Mouse (Mus musculus) heart, embryonic 10.5 days (tissue): Measurements from ENCODE around the gene Zcchc24. TPM values are rescaled to one million over a fixed set of nuclear protein-coding genes. Genes with fewer than 3 reads are reported as not detected.

Source experiments
- DNase-seq: peaks from one replicate; pipeline ENCODE4 v3.0.0-alpha.2; 2017; ENCODE audit warnings: low spot score
- H3K27ac ChIP-seq: fragments of 300-500 bp; sonication (generic); 2 replicates; pipeline ENCODE4 v1.5.1; 2016; ENCODE audit warnings: mild to moderate bottlenecking
- H3K27me3 ChIP-seq: fragments of 300-500 bp; sonication (generic); 2 replicates; pipeline ENCODE4 v1.6.1; 2016; ENCODE audit warnings: mild to moderate bottlenecking; ENCODE audit not compliant: poor library complexity, insufficient read depth, severe bottlenecking
- H3K36me3 ChIP-seq: fragments of 300-500 bp; sonication (generic); 2 replicates; pipeline ENCODE4 v1.6.1; 2016; ENCODE audit warnings: mild to moderate bottlenecking, moderate library complexity
- H3K4me1 ChIP-seq: fragments of 300-500 bp; sonication (generic); 2 replicates; pipeline ENCODE4 v1.6.1; 2016; ENCODE audit warnings: mild to moderate bottlenecking
- H3K4me3 ChIP-seq: fragments of 300-500 bp; sonication (generic); 2 replicates; pipeline ENCODE4 v1.5.1; 2016; ENCODE audit warnings: mild to moderate bottlenecking, moderate library complexity
- H3K9me3 ChIP-seq: fragments of 300-500 bp; sonication (generic); 2 replicates; pipeline ENCODE4 v1.6.1; 2016; ENCODE audit warnings: mild to moderate bottlenecking, moderate library complexity
- WGBS: fragments of 180-500 bp; shearing (Covaris S2); methylation state at CpG from one replicate; pipeline ENCODE4 v1.1.7; 2016; 5-methylcytosine and 5-hydroxymethylcytosine counted together
- polyA plus RNA-seq: library from polyadenylated mRNA; unstranded; fragments of >200 nt; fragmentation: Nextera tagmentation; extraction: Ambion mirVana; gene quantifications from 2 replicates; pipeline ENCODE4 v1.2.1, GENCODE M21; 2016

The Zcchc24 gene
- polyA plus RNA-seq, 1 experiment from 2014 or later = 15.2 TPM

GRCm38 (mm10) chr14:25701986-25702385 is 66.9 kb downstream of the Zcchc24 start:
- Histone ChIP-seq H3K27me3 (no peaks in the 10 kb centered on the region), H3K27ac (no peak overlapping the region), H3K36me3 (peaks cover 39% of the 10 kb centered on the region), H3K4me1 (peaks cover 7% of the 10 kb centered on the region; the same call in 1 of the 2 replicates), H3K9me3 (no peaks in the 10 kb centered on the region), H3K4me3 (no peak overlapping the region)
- DNase-seq = no peak

DNA sequence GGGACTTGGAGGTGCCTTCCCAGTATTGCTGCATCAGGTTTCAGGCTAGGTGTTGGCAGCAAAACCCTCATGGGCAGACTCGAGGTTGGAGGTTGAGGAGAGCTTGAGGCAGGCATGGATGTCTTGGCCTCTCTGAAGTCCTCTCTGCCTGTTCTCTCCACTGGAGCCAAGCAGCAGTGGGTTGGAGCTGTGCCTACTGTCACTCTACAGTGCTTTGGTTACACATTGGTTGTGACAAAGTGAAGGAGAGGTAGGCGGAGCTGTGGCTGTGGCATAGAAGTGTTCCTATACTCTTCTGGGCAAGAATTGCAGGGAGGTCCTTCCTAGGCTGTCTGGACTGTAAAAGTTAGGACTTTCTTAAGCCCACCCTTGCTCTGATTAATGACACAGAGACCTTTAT is 72.5 kb downstream of the Zcchc24 start:
- WGBS = 71% methylated on average over 2 of the region's 2 CpGs
- no peaks in the 10 kb centered on the region for H3K9me3 ChIP-seq
- no peak overlapping the region for H3K4me3 ChIP-seq
- no peak overlapping the region for H3K27ac ChIP-seq
- peaks cover 56% of the 10 kb centered on the region for H3K36me3 ChIP-seq
- no peaks in the 10 kb centered on the region for H3K27me3 ChIP-seq
- DNase-seq = no peak
- peaks cover 36% of the 10 kb centered on the region for H3K4me1 ChIP-seq

- peaks cover 36% of the 10 kb centered on the region for H3K4me1 ChIP-seq
- peaks cover 48% of the 10 kb centered on the region for H3K36me3 ChIP-seq
- 54% methylated on average over 6 of the region's 6 CpGs for WGBS
- no peaks in the 10 kb centered on the region for H3K27me3 ChIP-seq
- DNase-seq = no peak
- H3K27ac ChIP-seq = peak overlapping the region; percentile 95; the same call in 1 of the 2 replicates
- H3K9me3 ChIP-seq = no peaks in the 10 kb centered on the region
- peak overlapping the region; percentile 86 for H3K4me3 ChIP-seq
Observed at GRCm38 (mm10) chr14:25695059-25695458, 73.8 kb downstream of the Zcchc24 start.

GRCm38 (mm10) chr14:25694569-25694897 is 74.3 kb downstream of the Zcchc24 start:
- Histone ChIP-seq H3K27me3 (no peaks in the 10 kb centered on the region), H3K4me3 (peak overlapping the region; percentile 86), H3K9me3 (no peaks in the 10 kb centered on the region), H3K36me3 (peaks cover 42% of the 10 kb centered on the region), H3K27ac (peak overlapping the region; percentile 95), H3K4me1 (peaks cover 36% of the 10 kb centered on the region)
- WGBS = 2% methylated on average over 10 of the region's 10 CpGs
- DNase-seq = no peak

- under 1% methylated on average over 70 of the region's 70 CpGs for WGBS
Observed at GRCm38 (mm10) chr14:25693888-25694568, 74.8 kb downstream of the Zcchc24 start, which contains the start of gene Ppif. Gene Ppif, plus strand, starts transcription at chr14:25694154.

GRCm38 (mm10) chr14:25693271-25693887 is 75.5 kb downstream of the Zcchc24 start:
- no peaks in the 10 kb centered on the region for H3K27me3 ChIP-seq
- H3K36me3 ChIP-seq = peaks cover 31% of the 10 kb centered on the region
- peaks cover 40% of the 10 kb centered on the region for H3K4me1 ChIP-seq
- peak overlapping the region; percentile 95 for H3K27ac ChIP-seq
- 60% methylated on average over 6 of the region's 6 CpGs for WGBS
- no peaks in the 10 kb centered on the region for H3K9me3 ChIP-seq
- H3K4me3 ChIP-seq = peak overlapping the region; percentile 86
- DNase-seq = no peak

More at GRCm38 (mm10) chr14:25693888-25694568, 74.8 kb downstream of the Zcchc24 start, which contains the start of gene Ppif:
- H3K9me3 ChIP-seq = no peaks in the 10 kb centered on the region
- H3K4me3 ChIP-seq = peak within 1 kb of the TSS; percentile 86
- H3K27ac ChIP-seq = peak within 1 kb of the TSS; percentile 95
- H3K27me3 ChIP-seq = no peaks in the 10 kb centered on the region
- peaks cover 37% of the 10 kb centered on the region for H3K36me3 ChIP-seq
- peak; percentile 97 for DNase-seq
- peaks cover 36% of the 10 kb centered on the region for H3K4me1 ChIP-seq

GRCm38 (mm10) chr14:25686983-25687901 is 81.6 kb downstream of the Zcchc24 start:
- Histone ChIP-seq H3K4me3 (no peak overlapping the region), H3K4me1 (peaks cover 38% of the 10 kb centered on the region), H3K27me3 (no peaks in the 10 kb centered on the region), H3K9me3 (no peaks in the 10 kb centered on the region), H3K36me3 (no peaks in the 10 kb centered on the region), H3K27ac (peak overlapping the region; percentile 84)
- no peak for DNase-seq
- WGBS = 59% methylated on average over 10 of the region's 10 CpGs

GRCm38 (mm10) chr14:25686216-25686945 is 82.5 kb downstream of the Zcchc24 start:
- Histone ChIP-seq H3K27ac (peak overlapping the region; percentile 84), H3K9me3 (no peaks in the 10 kb centered on the region), H3K4me3 (no peak overlapping the region), H3K4me1 (peaks cover 41% of the 10 kb centered on the region), H3K36me3 (no peaks in the 10 kb centered on the region), H3K27me3 (no peaks in the 10 kb centered on the region)
- DNase-seq = no peak
- 69% methylated on average over 7 of the region's 7 CpGs for WGBS

DNA sequence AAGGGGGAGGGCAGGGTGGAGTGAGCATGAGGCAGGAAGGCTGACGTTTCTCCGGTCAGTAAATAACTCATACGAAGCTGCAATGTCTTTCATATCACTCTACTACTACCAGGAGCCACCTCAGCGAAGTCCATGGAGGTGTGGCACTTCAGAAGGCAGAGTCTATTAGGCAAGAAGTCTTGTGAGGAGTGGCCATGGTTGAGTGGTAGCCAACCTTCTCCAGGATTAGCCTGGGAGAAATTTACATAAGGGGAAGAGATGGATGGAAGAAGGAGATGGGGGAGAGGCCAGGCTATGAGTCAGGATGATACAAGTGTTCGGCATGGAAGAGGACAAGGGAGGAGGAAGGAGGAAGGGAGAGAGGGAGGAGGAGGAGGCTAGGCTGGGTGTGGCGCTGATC is 86.8 kb downstream of the Zcchc24 start:
- Histone ChIP-seq H3K27me3 (no peaks in the 10 kb centered on the region), H3K4me1 (peaks cover 34% of the 10 kb centered on the region), H3K36me3 (no peaks in the 10 kb centered on the region), H3K4me3 (no peak overlapping the region), H3K27ac (no peak overlapping the region), H3K9me3 (no peaks in the 10 kb centered on the region)
- WGBS = 73% methylated on average over 6 of the region's 6 CpGs
- DNase-seq = no peak

DNA sequence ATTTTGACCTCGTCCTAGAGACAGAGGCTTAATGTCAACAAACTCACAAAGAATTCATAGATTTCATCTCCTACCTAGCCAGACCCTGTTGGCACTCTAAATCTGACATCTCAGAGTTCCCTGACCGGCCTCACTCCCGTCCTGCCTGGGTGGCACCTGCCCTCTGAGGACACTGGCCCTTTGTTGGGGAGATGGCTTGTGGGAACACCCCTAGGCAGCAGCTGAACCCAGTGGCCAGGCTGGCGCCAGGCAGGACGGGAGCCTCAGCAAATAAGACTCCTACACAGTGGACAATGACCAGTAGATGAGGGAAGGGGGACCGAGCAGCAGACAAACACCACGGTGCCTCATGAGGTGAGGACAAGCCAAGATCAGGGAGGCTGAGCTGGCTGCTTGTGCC is 89.2 kb downstream of the Zcchc24 start:
- 62% methylated on average over 7 of the region's 7 CpGs for WGBS

GRCm38 (mm10) chr14:25667587-25667986 is 101.3 kb downstream of the Zcchc24 start:
- Histone ChIP-seq H3K36me3 (peaks cover 37% of the 10 kb centered on the region), H3K4me3 (no peak overlapping the region), H3K4me1 (peaks cover 32% of the 10 kb centered on the region), H3K27ac (peak overlapping the region; percentile 69), H3K9me3 (no peaks in the 10 kb centered on the region), H3K27me3 (no peaks in the 10 kb centered on the region)
- whole genome bisulfite sequencing = 51% methylated on average over 3 of the region's 3 CpGs
- no peak for DNase-seq

More for the DNA sequence above, 89.2 kb downstream of the Zcchc24 start:
- no peak for DNase-seq
- Histone ChIP-seq H3K27me3 (no peaks in the 10 kb centered on the region), H3K36me3 (no peaks in the 10 kb centered on the region), H3K4me3 (no peak overlapping the region), H3K9me3 (no peaks in the 10 kb centered on the region), H3K27ac (0 out of 2 replicates have a peak overlapping the region, but pooled peaks have one; percentile 16), H3K4me1 (peaks cover 20% of the 10 kb centered on the region)

DNA sequence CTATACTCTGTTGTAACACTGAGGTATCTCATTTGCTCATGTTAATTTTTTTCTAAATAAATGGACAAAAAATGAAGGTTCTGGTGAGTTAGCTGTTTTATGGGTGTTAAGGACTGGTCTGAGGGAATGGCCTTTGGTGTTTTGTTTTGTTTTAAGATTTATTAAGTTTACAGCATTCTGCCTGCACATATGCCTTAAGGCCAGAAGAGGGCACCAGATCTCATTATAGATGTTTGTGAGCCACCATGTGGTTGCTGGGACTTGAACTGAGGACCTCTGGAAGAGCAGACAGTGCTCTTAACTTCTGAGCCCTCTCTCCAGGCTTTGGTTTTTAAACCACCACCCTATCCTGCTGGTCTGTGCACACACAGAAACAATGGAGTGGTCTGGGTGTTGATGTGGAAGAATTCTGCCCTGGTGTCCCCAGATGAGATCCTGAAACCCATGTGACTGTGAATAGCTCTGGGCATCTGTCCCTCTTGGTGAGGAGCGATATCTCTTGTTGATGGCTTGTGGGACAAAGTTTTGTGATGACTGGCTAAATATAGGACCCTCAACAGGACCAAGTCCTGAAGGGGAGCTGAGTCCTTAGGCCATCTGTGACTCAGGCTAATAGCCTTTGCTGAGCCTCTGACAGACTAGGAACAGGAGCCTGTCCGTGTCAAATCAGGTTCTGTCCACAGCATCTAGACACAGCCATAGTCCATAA is 102.0 kb downstream of the Zcchc24 start:
- Histone ChIP-seq H3K4me1 (peaks cover 32% of the 10 kb centered on the region), H3K27me3 (no peaks in the 10 kb centered on the region), H3K4me3 (no peak overlapping the region), H3K9me3 (no peaks in the 10 kb centered on the region), H3K36me3 (peaks cover 45% of the 10 kb centered on the region), H3K27ac (peak overlapping the region; percentile 69; the same call in 1 of the 2 replicates)
- 39% methylated on average over 2 of the region's 2 CpGs for WGBS
- DNase-seq = no peak
